Mouse (Mus musculus): Measurements from ENCODE around the gene Ift81.

GRCm38 (mm10) chr5:122541871-122542270 lies 72.4 kb downstream of the Ift81 start:
- TF ChIP-seq CTCF (conservative IDR thresholded peaks at IDR 0.05; ENCODE audit: insufficient read depth, insufficient read length, low read depth, low read length) (no peak), POLR2A (IDR thresholded peaks at IDR 0.05; ENCODE audit: low read depth, low read length) (no peak)

Measured in kidney, adult 2 months (tissue).